Mouse (Mus musculus) olfactory bulb, adult 2 months (tissue): Measurements from ENCODE around the gene Gm3336. TPM values are rescaled to one million over a fixed set of nuclear protein-coding genes. Genes with fewer than 3 reads are reported as not detected.

ENCODE experiments used
- H3K27ac ChIP-seq: fragments of 200-500 bp; 2 replicates; pipeline ENCODE4 v1.5.1; 2012; ENCODE audit warnings: low read depth, low read length; ENCODE audit not compliant: insufficient read depth
- H3K4me1 ChIP-seq: fragments of 200-500 bp; 2 replicates; pipeline ENCODE4 v1.6.1; 2012; ENCODE audit warnings: low read length; ENCODE audit not compliant: control insufficient read depth, insufficient read depth
- H3K4me3 ChIP-seq: fragments of 200-500 bp; 2 replicates; pipeline ENCODE4 v1.5.1; 2012; ENCODE audit warnings: mild to moderate bottlenecking, low read depth, low read length, moderate library complexity; ENCODE audit not compliant: insufficient read depth
- CTCF ChIP-seq: fragments of 200-500 bp; IDR thresholded peaks from 2 replicates; pipeline ENCODE4 v1.5.1; 2012; ENCODE audit warnings: low read depth, mild to moderate bottlenecking, low read length, moderate library complexity; ENCODE audit not compliant: insufficient read depth
- POLR2A ChIP-seq: fragments of 200-500 bp; IDR thresholded peaks from 2 replicates; pipeline ENCODE4 v1.6.1; 2012; ENCODE audit warnings: mild to moderate bottlenecking, low read depth, low read length, moderate library complexity; ENCODE audit not compliant: insufficient read depth
- WGBS: fragments of 180-500 bp; shearing (Covaris S2); methylation state at CpG from one replicate; pipeline ENCODE4 v1.1.7; 2018; 5-methylcytosine and 5-hydroxymethylcytosine counted together
- polyA plus RNA-seq: library from polyadenylated mRNA; stranded (reverse); fragments of >200 nt; gene quantifications from 2 replicates; pipeline ENCODE4 v1.2.4, GENCODE M21; 2012; ENCODE audit warnings: low replicate concordance; ENCODE audit not compliant: missing spikeins, insufficient read depth, insufficient read length

The Gm3336 gene
- polyA plus RNA-seq, 1 experiment: not detected

DNA sequence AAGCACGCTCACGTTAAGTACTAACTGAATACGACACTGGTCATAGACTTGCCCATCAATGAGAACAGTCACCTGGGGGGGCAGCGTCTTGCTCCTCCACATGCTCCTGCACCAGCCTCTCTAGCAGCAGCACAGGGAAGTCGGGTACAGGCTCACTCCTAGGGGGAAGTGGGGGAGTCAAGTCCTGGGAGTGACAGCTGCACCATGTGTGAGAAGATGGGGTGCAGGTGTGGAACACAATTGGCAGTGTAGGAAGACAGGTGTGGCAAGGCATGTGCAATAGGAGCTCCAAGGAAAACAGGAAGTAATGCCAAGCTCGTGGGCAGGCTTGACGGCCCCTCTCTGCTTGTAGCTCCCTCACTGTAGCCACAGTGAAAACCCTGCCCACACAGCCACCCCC, 52.9 kb downstream of the Gm3336 start:
- Histone ChIP-seq H3K4me3 (no peak overlapping the region), H3K27ac (no peak overlapping the region), H3K4me1 (peaks cover 61% of the 10 kb centered on the region)
- no peak for TF ChIP-seq CTCF
- no peak for TF ChIP-seq POLR2A
- WGBS: 81% methylated on average over 7 of the region's 7 CpGs

DNA sequence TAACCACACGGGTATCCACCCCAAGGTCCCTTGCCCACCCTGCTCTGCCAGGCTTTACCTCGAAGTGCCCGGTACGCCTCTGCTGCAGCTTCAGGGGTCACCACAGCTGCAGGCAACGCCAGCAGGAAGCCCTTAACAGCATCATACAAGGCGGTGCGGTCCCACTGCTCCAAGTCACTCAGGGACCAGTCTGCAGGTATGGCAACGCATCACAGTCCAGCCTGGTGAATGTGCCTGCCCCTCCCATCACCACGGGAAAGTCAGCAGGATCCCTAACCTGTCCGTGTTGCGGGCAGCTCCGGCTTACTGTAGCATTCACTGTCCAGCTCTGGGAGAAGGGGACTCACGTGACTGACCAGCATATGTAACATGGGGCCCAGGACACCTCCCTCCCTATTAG, 53.7 kb downstream of the Gm3336 start:
- no peak overlapping the region for H3K27ac ChIP-seq
- TF ChIP-seq CTCF (no peak), POLR2A (no peak)
- WGBS: 94% methylated on average over 13 of the region's 13 CpGs
- no peak overlapping the region for H3K4me3 ChIP-seq
- peaks cover 53% of the 10 kb centered on the region for H3K4me1 ChIP-seq

Other genes starting within 250 kb of the Gm3336 start
- gene Klhl26, start 241.6 kb upstream of the Gm3336 start, polyA plus RNA-seq: not detected in 2 replicates
- not detected in 2 replicates for gene Tmem59l, start 231.2 kb upstream of the Gm3336 start, polyA plus RNA-seq
- not detected in 2 replicates for gene Crlf1, start 225.4 kb upstream of the Gm3336 start, polyA plus RNA-seq
- gene Rex1bd, start 211.8 kb upstream of the Gm3336 start, polyA plus RNA-seq: not detected in 2 replicates
- gene Uba52, start 207.7 kb upstream of the Gm3336 start, polyA plus RNA-seq: 789 TPM in 1 of 2 replicates, not detected in the other
- gene Fkbp8, start 190.8 kb upstream of the Gm3336 start, polyA plus RNA-seq: not detected in 2 replicates
- not detected in 2 replicates for gene Kxd1, start 190.6 kb upstream of the Gm3336 start, polyA plus RNA-seq
- not detected in 2 replicates for gene Ell, start 179.1 kb upstream of the Gm3336 start, polyA plus RNA-seq
- gene Isyna1, start 124.2 kb upstream of the Gm3336 start, polyA plus RNA-seq: not detected in 2 replicates
- gene Ssbp4, start 109.7 kb upstream of the Gm3336 start, polyA plus RNA-seq: not detected in 2 replicates
- gene Lrrc25, start 102.4 kb upstream of the Gm3336 start, polyA plus RNA-seq: not detected in 2 replicates
- not detected in 2 replicates for gene Gdf15, start 86.1 kb upstream of the Gm3336 start, polyA plus RNA-seq
- gene Pgpep1, start 58.2 kb upstream of the Gm3336 start, polyA plus RNA-seq: not detected in 2 replicates
- gene Lsm4, start 45.3 kb upstream of the Gm3336 start, polyA plus RNA-seq: not detected in 2 replicates
- gene Jund, start 19.6 kb upstream of the Gm3336 start, polyA plus RNA-seq: not detected in 2 replicates
- gene Iqcn, start 15.1 kb upstream of the Gm3336 start, polyA plus RNA-seq: not detected in 2 replicates
- not detected in 2 replicates for gene Pde4c, start 5.2 kb downstream of the Gm3336 start, polyA plus RNA-seq
- 431 and 581 TPM in 2 replicates for gene Rab3a, start 36.1 kb downstream of the Gm3336 start, polyA plus RNA-seq
- gene Mpv17l2, start 42.4 kb downstream of the Gm3336 start, polyA plus RNA-seq: not detected in 2 replicates
- not detected in 2 replicates for gene Pik3r2, start 58.2 kb downstream of the Gm3336 start, polyA plus RNA-seq
- gene Mast3, start 86.5 kb downstream of the Gm3336 start, polyA plus RNA-seq: 57.2 TPM in 1 of 2 replicates, not detected in the other
- not detected in 2 replicates for gene Il12rb1, start 89.9 kb downstream of the Gm3336 start, polyA plus RNA-seq
- gene Arrdc2, start 121.2 kb downstream of the Gm3336 start, polyA plus RNA-seq: not detected in 2 replicates
- gene Kcnn1, start 144.7 kb downstream of the Gm3336 start, polyA plus RNA-seq: not detected in 2 replicates
- gene Ccdc124, start 155.4 kb downstream of the Gm3336 start, polyA plus RNA-seq: not detected in 2 replicates
- not detected in 2 replicates for gene Slc5a5, start 174.2 kb downstream of the Gm3336 start, polyA plus RNA-seq
- gene Rpl18a, start 178.9 kb downstream of the Gm3336 start, polyA plus RNA-seq: 776 and 1,161 TPM in 2 replicates
- gene Map1s, start 187.4 kb downstream of the Gm3336 start, polyA plus RNA-seq: not detected in 2 replicates